Mouse (Mus musculus) small intestine, adult 2 months (tissue): ENCODE measurements at regions not wholly inside any gene's neighbourhood (a gene's known extent, or its start where the extent isn't known, plus 50 kb on each side); places are given as distances from the start of the nearest gene placed in this dataset.

ENCODE experiments used
- CTCF ChIP-seq: fragments of 200-500 bp; IDR thresholded peaks from 2 replicates; pipeline ENCODE4 v1.5.1; 2012; ENCODE audit warnings: low read depth, mild to moderate bottlenecking, control low read depth, inconsistent platforms, low read length, moderate library complexity, mixed read lengths; ENCODE audit not compliant: insufficient replicate concordance, insufficient read length; ENCODE audit errors: extremely low read depth
- POLR2A ChIP-seq: fragments of 200-500 bp; IDR thresholded peaks from 2 replicates; pipeline ENCODE4 v1.6.1; 2012; ENCODE audit warnings: low read depth, mild to moderate bottlenecking, control low read depth, inconsistent platforms, low read length, moderate library complexity

DNA sequence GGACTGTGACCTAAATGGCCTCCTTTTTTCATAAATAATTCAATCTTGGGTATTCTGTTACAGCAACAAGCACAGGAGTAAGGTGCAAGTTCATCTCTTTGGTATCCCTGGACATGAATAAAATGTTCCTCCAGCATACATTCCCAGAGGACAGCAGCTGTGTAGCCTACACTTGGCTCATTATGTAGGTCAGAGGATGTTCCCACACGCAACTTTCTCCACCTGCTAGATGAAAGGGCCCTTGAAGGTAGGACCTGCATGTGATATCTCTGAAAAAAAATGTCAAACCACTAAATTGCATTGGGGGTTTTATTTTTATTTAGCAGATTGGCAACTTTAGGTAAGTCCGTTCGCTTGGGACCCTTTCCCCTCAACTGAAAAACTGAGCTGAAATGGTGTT is 218.2 kb upstream of the Elac2 start:
- TF ChIP-seq CTCF (no peak), POLR2A (no peak)
